Mouse (Mus musculus) olfactory bulb, adult 2 months (tissue): ENCODE data around the gene Bnc2.

ENCODE experiments used
- CTCF ChIP-seq: fragments of 200-500 bp; IDR thresholded peaks from 2 replicates; pipeline ENCODE4 v1.5.1; 2012; ENCODE audit warnings: low read depth, mild to moderate bottlenecking, low read length, moderate library complexity; ENCODE audit not compliant: insufficient read depth
- POLR2A ChIP-seq: fragments of 200-500 bp; IDR thresholded peaks from 2 replicates; pipeline ENCODE4 v1.6.1; 2012; ENCODE audit warnings: mild to moderate bottlenecking, low read depth, low read length, moderate library complexity; ENCODE audit not compliant: insufficient read depth

DNA sequence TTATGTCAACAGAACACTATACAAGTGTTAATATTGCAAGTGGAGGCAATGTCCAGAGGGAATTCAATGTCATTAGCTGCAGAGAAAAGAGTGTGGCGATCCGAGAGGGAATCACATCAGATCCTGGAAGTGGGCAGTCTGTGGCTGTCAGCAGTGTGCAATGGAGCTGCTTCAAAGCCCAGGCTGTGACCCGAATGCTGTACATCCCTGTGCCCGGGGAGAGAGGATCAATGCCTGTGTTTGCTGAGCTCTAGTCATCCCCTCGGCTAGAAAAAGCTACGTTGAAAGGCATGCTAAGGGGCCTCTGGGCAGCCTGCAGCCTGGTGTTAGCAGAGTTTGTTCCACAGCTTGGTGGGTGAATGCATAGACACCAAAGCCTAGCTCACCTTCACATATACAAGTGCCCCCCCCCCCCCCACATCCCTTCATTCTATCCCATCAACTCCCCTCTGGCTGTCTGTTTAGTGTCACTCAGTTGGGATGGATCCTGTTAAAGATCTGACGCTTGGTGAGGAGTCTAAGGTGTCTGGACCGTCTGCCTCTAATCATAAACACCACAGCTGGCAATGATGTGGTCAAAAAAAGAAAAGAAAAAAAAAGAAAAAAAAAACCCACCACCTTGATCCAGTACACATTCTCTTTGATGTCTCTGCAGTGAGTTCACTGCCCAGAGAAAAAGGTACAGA is 318.5 kb downstream of the Bnc2 start:
- TF ChIP-seq CTCF (no peak), POLR2A (no peak)
